Mouse (Mus musculus): Measurements from ENCODE around the gene 2810006K23Rik.

DNA sequence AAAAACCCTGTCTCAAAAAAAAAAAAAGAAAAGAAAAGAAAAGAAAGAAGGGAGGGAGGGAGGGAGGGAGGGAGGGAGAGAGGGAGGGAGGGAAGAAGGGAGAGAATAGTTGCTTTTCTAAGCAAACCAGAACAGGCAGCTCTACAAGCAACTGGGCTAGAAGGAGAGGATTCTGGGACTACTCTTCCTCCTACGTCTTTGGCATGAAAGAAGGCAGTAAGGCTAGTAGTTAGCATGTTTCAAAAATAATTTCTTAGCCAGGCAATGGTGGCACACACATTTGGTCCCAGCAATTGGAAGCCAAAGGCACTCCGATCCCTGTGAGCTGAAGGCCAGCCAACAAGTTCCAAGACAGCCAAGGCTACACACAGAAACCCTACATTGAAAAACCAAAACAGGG lies 37.9 kb downstream of the 2810006K23Rik start:
- TF ChIP-seq POLR2A (IDR thresholded peaks at IDR 0.05; ENCODE audit: insufficient read depth, low read depth, low read length) (no peak), CTCF (IDR thresholded peaks at IDR 0.05) (no peak), EP300 (IDR thresholded peaks at IDR 0.05; ENCODE audit: insufficient read depth, low read depth, low read length) (no peak)

Measured in heart, adult 2 months (tissue).